Mouse (Mus musculus) c-Kit-positive CD71-positive TER-119-negative erythroid progenitor cells, embryonic 14.5 days (primary cell): ENCODE measurements around the gene Exosc6.
"Not testable (repeated sequence)": the region's sequence is repeated elsewhere in the genome, so short reads cannot be mapped to it uniquely, and the experiment has no call there.

Experiments
- DNase-seq: peaks from one replicate; pipeline ENCODE4 v3.0.0-alpha.2; 2013; ENCODE audit warnings: low read depth

Gene Exosc6

DNA sequence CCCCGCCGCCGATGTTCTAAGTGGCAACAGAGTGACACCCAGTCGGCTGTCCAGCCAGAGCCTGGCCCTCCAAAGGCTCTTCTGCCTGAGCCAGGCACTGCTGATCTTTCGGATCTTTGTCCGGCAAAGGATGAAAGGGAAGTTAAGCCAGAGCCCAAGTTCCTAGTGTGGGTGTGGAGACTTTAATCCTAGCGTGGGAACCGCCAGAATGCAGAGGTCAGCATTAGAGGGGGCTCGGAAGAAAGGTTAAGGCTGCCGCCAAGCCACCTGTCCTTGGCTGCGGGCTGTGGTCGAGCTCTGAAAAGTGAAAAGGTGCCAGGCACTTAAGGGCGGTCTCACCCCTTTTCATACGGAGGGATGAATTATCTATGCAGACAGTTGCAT, 5.5 kb downstream of the Exosc6 start:
- no peak for DNase-seq

DNA sequence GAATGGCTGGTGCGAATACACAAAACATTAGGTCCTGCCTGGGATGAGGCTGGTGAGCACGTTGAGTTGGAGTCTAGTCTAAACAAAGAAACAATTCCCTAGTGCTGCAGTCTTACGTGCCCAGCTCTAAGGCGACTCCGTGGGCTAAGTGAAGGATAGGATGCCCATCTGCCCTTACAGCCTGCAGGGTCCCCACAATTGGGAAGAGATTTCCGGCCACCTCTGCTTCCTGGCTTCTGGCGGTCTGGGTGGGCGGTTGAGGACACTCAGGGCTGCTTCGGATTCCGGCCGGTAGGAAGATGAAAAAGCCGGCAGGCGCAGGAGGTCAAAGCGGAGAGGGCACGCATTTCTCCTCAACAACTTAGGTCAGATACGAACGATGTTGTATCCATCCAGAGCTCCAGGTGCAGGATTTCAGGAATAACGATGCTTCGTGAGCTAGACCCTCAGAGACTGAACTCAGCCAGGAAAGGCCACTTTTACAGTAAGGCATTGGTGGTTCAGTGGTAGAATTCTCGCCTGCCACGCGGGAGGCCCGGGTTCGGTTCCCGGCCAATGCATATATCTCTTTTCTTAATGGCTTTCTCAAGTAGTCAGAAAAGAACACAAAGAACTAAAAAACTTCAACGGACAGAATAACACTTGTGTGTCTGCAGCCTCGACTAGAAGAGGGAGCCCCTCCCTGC, 6.1 kb downstream of the Exosc6 start:
- peak; percentile 69 for DNase-seq

DNA sequence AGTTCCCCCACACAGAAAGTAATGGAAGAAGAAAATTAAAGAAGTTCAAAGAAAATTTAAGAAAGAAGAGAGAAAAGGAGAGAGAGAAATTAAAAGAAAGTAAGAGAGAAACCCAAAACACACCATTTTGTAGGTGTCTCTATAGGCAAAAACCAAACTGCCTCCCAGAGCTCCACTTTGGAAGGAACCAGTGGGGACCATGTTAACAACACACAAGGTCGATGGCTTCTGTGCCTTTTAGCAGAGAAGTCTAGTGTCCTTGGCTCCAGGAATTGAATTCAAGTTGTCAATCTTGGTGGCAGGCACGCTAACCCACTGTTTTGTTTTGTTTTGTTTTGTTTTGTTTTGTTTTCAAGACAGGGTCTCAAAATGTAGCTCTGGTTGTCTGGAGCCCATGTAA, 6.8 kb downstream of the Exosc6 start:
- DNase-seq, result no peak

DNA sequence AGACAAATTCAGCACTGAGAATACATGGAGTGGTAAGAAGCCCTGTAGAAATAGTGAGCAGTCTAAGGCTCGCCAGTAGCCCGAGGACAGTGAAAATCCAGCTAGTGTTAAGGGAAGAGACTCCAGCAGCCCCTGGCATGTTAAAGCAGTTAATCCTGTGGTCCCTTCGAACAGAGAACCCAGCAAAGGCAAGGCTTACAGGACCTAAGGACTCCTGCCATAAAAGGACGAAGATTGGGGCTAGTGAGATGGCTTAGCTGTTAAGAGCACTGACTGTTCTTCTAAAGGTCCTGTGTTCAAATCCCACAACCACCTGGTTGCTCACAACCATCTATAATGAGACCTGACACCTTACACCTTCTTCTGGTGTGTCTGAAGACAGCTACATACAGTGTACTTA, 10.2 kb downstream of the Exosc6 start:
- DNase-seq, result no peak

DNA sequence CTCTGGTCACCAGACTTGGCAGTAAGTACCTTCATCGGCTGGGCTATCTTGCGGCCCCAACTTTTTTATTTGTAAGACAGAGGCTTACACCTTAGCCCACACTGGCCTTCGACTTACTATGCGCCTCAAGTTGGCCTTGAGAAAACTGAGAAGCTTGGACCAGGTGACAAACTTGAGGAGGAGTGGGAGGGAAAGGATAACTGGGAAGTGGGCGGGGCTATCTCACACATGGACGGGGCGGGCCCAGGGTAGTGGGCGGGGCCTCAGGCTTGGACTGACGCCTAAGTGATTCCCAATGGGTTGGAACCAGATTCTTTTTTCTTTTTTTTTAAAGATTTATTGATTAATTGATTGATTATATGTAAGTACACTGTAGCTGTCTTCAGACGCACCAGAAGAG, 11.3 kb downstream of the Exosc6 start:
- DNase-seq, result no peak

DNA sequence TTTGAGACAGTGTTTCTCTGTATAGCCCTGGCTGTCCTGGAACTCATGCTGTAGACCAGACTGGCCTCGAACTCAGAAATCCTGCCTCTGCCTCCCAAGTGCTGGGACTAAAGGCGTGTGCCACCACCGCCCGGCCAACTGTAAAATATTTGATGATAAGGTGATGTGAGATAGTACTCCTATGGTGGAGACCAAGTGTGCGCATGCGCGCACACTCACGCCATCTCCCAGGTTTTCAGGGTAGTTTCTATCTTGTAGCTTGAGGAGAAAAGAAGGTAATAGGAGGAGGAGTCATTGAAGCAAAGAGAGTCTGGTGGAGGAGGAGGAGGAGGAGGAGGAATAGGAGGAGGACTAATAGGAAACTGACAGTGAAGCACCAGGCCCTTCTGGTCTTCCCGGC, 12.5 kb downstream of the Exosc6 start:
- not testable (repeated sequence) for DNase-seq

DNA sequence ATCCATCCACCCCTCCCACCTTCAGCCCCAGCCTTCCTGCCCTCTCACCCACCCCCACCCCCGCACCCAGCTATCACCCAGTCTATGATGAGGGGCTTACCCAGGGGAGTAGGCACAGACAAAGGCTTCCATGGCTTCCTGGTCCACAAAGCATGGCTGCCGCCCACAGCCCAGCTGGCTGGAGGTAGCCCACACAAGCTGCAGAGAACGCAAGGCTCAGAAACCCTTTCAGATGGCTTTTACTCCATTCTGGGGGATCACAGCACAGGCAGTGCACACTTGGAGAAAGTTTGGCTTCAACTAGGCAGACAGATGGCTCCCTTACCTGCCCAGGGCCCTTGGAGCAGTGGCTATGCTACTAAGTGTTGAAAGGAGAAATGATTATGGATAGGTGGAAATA, 19.8 kb downstream of the Exosc6 start:
- no peak for DNase-seq

DNA sequence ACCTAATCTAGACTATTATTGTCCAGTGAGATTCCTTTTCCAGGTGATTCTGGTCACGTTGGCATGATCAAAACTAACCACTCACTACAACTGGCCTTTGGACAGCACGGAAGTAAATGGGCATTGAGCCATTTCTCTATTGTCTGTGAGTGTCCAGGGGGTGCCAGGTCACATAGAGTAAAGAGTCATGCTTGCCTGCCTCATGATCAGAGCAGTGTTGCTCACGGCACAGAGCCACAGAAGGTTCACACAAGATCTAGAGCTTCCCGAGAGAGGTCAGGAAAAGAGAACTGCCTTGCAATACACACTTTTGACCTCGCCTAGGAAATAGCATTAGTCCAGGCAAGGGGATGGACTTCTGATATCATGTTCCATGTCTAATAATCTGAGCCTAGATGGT, 23.3 kb downstream of the Exosc6 start:
- no peak for DNase-seq

DNA sequence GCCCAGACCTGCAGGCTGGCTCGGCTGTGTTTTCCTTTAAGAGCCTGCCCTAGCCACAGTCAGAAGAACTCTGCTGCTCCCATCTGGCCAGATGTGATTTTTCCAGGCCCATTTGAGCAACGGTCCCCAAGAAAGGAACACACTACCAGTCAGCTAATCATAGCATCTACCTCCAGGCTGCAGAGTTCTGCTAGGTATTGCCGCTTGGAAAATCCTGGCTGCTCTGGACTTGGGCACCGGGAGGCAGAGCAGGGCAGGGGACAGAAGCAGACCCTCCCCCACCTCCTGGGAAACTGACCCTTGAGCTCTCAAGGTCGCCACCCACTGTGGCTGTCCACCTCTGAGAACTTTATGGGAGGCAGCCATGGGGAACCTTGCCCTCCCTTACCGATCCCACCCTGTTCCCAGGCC, 23.7 kb downstream of the Exosc6 start:
- no peak for DNase-seq

DNA sequence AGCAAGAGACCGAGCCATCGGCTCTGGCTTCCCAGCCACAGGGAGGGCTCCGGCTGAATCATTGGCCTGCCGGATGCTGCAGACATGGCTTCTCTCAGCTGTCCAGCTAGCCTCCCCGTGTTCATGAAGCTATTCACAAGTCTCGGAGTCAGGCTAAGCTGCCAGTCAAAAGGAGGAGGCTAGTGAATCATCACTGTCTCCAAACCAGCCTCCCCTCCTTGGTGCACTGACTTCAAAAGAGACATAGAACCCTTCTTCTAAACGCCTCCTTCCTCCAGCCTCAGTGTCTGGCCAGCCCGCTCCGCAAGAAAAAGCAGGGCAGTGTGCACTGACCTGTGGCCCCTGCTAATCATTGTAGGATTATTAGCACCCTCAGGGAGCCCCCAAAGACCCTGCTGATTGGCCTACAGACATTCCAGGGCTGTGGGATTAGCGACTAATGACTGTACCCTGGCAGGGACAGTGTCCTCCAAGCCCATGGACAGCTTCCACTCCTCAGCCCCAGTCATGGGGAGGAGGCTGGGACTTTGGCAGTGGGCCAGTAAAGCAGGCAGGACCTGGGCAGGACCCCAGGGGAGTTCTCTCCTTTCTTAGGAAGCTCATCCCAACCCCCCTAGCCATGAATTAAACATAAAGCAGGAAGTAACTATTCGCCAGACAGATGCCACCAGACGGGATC, 25.6 kb downstream of the Exosc6 start:
- no peak for DNase-seq

DNA sequence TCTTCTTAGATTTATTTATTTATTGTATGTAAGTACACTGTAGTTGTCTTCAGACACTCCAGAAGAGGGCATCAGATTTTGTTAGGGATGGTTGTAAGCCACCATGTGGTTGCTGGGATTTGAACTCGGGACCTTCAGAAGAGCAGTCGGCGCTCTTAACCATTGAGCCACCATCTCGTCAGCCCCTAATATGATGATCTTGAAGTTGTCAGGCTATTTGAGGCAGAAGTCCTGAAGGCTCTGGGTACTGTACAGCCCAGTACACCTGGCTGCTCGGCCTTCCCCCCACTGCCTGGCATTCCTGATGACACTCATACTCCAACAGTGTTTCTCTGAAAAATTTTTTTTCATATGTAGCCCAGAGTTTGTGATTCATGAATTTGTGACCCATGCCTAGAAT, 27.8 kb downstream of the Exosc6 start:
- DNase-seq, result not testable (repeated sequence)

DNA sequence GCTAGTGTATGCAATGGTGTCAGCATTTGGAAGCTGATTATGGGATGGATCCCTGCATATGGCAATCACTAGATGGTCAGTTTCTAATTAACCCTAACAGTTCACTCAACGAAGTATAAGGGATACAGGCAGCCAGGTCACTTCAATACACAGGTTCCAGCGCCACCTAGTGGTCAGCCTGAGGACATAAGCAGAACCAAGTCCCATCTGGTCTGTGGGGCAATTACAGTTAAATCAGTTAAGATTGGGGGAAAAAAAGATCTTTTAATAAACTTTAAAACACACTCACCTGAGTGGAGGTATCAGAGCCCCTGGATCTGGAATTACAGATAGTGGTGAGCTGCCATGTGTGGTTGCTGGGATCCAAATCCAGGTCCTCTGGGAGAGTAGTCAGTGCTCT, 34.0 kb downstream of the Exosc6 start:
- peak; percentile 61 for DNase-seq

DNA sequence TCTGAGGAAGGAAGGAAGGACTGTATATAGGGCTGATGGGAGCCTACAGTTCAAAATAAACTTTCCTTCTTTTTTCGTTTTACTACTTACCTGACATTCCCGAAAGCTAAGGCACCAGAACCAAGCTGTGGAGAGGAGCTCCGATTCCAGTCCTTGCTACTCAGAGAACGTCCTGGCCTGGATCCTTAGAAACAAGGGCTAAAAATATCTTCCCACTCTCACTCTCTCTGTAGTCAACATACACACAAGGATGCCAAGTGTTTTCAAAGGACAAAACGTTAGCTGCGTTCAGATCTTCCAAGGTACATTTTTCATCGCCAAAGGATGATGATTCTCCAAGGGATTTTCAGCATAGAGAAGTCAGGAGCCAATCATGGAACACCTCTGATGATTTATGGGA, 35.6 kb downstream of the Exosc6 start:
- DNase-seq, result no peak

DNA sequence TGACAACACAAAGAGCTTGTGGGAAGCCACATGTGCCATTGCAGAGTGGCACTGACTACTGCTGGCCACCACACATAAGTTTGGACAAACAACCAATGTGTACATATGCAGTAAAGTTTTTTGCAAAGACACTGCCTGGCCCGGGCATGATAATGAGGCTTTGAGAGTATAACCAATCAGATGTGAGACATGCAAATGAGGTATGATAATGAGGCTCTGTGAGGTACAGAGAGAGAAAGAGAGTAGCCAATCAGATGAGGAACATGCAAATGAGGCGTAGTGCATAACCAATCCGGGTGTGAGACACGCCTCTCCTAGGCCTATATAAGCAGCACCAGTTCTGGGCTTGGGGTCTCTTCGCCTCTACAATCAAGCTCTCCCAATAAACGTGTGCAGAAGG, 36.2 kb downstream of the Exosc6 start, which contains the start of gene Clec18a:
Clec18a (minus strand) TSS at position 101 of the 400 bp plus-strand sequence.
- not testable (repeated sequence) for DNase-seq

DNA sequence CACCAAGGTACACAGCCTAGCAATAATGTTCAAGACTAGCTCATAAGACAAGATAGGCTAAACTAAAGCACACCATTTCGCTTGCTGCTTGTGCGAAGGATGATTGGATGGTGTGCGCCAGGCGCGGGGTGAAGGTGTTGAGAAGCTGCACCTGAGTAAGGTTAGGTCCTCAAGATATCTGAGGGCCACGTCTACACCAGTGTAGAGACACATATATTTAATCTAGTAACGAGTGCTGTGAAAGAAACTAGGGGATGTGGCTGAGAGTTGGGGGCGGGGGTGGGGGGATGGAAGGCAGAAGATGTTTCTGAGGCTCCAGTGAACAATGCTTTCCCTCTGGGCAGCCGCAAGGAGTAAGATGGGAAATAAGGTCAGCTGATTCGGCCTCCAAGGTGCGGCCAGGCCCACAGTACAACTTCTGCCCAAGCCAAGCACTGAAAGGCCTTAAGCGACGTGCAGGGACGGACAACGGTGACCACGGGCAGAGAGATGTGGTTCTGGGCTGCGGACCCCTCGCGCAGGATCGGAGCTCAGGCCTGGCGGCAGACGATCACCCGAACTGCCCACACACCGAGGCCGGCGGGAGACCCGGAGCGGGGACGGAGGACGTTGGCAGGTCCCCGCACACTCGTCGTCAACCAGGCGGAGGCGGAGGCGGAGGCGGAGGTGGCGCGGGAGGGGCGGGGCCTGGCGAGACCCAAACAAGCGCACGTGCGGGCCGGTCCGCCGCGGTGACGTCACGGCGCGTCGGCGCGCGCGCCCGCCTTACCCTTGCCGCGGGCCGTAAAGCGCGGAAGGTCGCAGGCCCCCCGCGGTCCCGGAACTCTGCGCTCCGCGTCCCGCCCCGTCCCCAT, 38.0 kb downstream of the Exosc6 start, which contains the start of gene Pdpr:
Pdpr (plus strand) TSS at position 766 of the 854 bp plus-strand sequence.
- peak; percentile 79 for DNase-seq

DNA sequence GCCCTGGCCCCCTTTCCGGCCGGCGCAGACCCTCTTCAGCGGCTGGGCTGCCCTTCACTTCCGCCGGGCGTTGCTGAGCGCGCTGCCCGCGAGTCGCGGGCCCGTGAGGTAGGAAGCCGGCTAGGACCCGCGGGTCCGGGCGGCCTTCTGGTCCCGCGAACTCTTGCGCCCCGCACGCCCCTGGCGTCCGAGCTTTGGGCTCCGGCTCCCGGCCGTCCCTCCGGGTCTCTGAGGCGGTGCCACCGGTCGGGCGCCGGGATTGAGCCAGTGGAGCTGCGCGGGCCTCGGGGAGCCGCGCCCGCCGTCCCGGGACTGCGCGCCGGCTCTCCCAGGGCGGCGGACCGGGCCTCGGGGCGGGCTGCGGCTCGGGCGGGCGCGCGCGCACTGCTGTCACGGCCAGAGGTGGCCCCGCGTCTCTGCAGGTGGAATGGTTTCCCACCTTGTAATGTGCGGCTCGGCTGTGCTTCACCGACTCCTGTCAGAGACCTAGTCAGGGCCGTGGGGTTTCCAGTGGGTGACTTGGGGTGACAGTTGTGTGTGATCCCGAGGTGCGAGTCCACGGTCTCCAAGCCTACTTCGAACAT, 38.7 kb downstream of the Exosc6 start:
- DNase-seq, result not testable (repeated sequence)
